Mouse (Mus musculus) kidney, adult 10 weeks (tissue): Measurements from ENCODE around the gene Zfp93. TPM values are rescaled to one million over a fixed set of nuclear protein-coding genes. Genes with fewer than 3 reads are reported as not detected.

Experiments used
- polyA plus RNA-seq: library from polyadenylated mRNA; stranded (reverse); fragments of 350-450 nt; fragmentation: Illumina TruSeq; extraction: RNeasy Lipid Tissue Mini Kit (QIAGEN cat#74804); gene quantifications from one replicate; pipeline ENCODE4 v1.2.3, GENCODE M21; 2014; ENCODE audit warnings: low read depth, low replicate concordance

Zfp93 gene
- polyA plus RNA-seq: 4.8 TPM

DNA sequence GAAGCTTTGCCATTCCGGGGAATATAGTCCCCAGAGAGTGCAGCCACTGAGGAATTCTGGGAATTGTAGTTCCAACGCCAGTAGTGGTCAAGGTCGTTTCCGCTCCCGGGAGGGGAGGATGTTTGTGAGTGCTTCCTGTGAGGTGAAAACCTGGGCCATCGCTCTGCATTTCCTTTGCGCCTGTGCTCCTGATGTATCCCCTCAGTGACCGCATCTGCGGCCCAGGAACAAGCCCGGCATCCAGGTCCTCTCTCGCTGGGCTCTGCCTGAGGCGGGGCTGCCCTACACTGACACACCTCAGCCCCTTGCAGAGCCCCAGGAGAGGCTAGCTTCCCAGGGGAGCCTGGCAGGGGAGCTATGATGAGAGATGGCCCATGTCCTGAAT, at the start of gene Zfp93:
Gene Zfp93 (plus strand): TSS at position 133 of the 385 bp plus-strand sequence.

DNA sequence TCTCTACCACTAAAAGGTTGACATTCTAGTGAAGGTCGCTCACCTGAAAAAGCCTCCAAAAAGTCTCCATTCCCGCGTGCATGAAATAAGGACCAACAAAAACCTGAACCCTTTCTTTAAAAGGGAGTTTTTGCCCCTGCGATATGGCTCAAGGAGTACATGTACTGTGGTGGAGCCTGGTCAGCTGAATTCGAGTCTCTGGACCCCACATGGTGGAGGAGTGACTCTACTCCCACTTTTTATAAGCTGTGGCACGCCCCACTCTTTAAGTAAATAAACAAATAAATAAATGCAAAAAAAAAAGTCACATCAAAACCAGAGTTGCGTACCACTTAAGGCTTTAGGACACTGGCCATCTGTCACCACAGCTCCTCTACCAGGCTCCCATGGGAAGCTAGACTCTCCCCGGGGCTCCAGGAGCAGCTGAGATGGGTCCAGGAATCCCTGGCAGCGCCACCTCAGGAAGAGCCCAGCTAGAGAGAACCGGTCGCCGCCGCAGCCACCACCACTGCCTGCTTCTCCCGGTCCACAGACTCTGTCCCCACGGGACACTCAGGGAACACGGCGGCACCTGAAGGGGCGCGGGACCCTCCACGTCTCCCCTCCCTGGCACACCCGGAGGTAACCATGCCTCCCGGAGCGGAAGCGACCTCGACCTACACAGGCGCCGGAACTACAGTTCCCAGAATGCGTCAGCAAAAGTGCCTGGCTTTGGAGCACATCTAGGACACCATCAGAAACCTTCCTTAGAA, 33.0 kb upstream of the Zfp93 start, which contains the start of gene Zfp109:
Gene Zfp109 (minus strand): TSS at position 521 of the 752 bp plus-strand sequence.

DNA sequence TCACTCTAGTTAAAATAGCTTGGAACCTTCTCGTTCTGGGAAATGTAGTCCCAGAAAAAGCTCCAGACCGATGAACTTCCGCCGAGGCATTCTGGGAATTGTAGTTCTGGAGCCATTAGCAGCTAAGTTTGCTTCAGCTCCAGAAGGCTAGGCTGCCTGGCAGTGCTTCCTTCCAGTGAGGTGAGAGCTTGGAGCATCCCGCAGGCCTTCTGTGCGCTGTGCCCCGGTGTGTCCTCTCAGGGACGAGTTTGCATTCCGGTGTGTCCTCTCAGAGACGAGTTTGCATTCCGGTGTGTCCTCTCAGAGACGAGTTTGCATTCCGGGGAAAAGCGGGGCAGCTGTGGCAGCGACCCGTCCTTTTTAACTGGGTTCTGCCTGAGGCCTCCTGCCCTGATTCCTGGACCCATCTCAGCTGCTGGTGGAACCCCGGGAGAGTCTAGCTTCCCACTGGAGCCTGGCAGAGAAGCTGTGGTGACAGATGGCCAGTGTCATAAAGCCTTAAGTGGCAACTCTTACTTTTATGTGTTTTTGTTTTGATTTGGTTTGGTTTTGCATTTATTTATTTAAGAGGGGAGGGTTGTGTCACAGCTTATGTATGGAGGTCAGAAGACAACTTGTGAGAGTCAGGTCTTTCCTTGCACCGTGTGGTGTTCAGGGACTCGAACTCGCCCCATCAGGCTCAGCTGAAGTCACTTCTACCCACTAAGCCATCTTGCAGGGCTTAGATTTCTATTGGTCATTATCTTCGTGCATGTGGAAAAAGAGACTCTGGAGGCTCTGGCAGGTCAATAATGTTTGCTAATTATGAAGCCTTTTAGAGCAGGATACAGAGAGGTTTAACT, 15.4 kb upstream of the Zfp93 start, which contains the start of gene Zfp108:
Gene Zfp108 (plus strand): TSS at position 162 of the 842 bp plus-strand sequence.

DNA sequence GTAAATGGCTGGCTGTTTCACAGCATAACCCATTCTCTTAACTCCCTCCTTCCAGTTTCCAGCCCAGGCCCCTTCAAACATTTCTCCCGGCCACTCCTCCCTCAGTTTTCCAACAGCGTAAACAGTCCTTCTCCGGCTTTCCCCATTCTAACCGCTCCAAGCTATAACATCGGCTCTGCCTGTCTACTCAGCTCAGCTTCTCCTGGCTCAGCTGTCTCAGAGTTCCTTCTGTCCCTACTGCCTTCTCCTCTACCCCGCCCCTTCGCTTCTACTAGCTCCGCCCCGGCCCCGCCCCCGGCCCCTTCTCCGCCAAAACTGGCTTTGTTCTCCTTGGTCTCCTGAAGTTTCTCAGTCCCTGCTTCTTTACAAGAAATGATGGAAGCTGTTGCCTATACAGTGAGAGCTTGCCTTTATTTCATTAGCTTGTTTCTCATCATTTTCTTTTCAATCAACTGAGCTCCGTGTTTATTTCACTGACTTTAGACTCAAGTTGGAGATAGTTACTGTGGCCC, 30.6 kb downstream of the Zfp93 start, which contains the start of gene Zfp61:
Gene Zfp61 (minus strand): TSS at position 462 of the 512 bp plus-strand sequence.

DNA sequence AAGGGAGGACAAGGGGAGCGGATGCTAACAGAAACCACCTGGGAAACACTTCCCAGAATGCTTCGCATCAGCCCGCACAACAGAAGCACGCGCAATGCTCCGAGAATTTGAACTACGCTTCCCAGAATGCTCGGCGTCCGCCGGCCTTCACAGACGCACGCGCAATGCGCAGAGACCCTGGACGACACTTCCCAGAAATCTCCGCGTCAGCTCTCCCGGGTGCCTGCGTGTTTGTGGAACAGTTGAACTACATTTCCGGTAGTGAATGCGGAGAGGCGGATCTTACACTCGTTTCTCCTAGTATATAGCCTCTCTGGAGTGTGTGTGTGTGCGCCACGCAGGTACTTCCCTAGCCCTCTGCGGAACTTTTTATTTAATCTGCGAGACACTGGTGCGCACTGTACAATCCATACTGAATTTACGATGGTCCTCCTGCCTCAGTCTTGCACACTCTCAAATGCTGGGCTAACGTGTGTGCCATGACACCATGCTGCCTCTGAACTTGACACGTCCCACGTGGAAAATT, 46.4 kb downstream of the Zfp93 start, which contains the start of gene Zfp94:
Gene Zfp94 (minus strand): TSS at position 100 of the 526 bp plus-strand sequence.

Other genes starting within 250 kb of the Zfp93 start
- not detected for gene Vmn1r183, start 217.2 kb upstream of the Zfp93 start, polyA plus RNA-seq
- gene Zfp180, start 188.5 kb upstream of the Zfp93 start, polyA plus RNA-seq: 10.3 TPM
- 0.89 TPM for gene Zfp112, start 158.1 kb upstream of the Zfp93 start, polyA plus RNA-seq
- 4.6 TPM for gene Zfp235, start 136.3 kb upstream of the Zfp93 start, polyA plus RNA-seq
- 0.93 TPM for gene Zfp114, start 95.4 kb upstream of the Zfp93 start, polyA plus RNA-seq
- 6.2 TPM for gene Zfp111, start 59.0 kb upstream of the Zfp93 start, polyA plus RNA-seq
- 2.8 TPM for gene Zfp109, start 32.9 kb upstream of the Zfp93 start, polyA plus RNA-seq
- 2.9 TPM for gene Zfp108, start 15.6 kb upstream of the Zfp93 start, polyA plus RNA-seq
- gene Zfp61, start 30.8 kb downstream of the Zfp93 start, polyA plus RNA-seq: 2.3 TPM
- 2.2 TPM for gene Zfp94, start 46.2 kb downstream of the Zfp93 start, polyA plus RNA-seq
- not detected for gene Tescl, start 63.5 kb downstream of the Zfp93 start, polyA plus RNA-seq
- gene Lypd5, start 78.8 kb downstream of the Zfp93 start, polyA plus RNA-seq: not detected
- not detected for gene Kcnn4, start 99.8 kb downstream of the Zfp93 start, polyA plus RNA-seq
- not detected for gene Smg9, start 129.2 kb downstream of the Zfp93 start, polyA plus RNA-seq
- gene Irgc1, start 181.9 kb downstream of the Zfp93 start, polyA plus RNA-seq: not detected
- gene Plaur, start 192.1 kb downstream of the Zfp93 start, polyA plus RNA-seq: 1.0 TPM
- 0.97 TPM for gene Cadm4, start 211.6 kb downstream of the Zfp93 start, polyA plus RNA-seq
- not detected for gene Zfp428, start 236.6 kb downstream of the Zfp93 start, polyA plus RNA-seq
- gene AC161166.1, start 242.0 kb downstream of the Zfp93 start, polyA plus RNA-seq: not detected